Mouse (Mus musculus) gastrocnemius, postnatal 36 days (tissue): Measurements from ENCODE around the gene Gjb4. TPM values are rescaled to one million over a fixed set of nuclear protein-coding genes. Genes with fewer than 3 reads are reported as not detected.

Experiments
- DNase-seq, 2 experiments: peaks; one replicate each; pipeline ENCODE4 v3.0.0; 2022
- intact Hi-C: fragments of 180-260 bp; cut with DNase I; formaldehyde crosslinking; loops from one replicate; pipeline ENCODE4 v1.15.1; 2025
- long read RNA-seq, 2 experiments: library from polyadenylated mRNA; stranded (forward); transcript quantifications; one replicate each; pipeline ENCODE4 v2.0.0; 2021
- total RNA-seq, 2 experiments: library from RNA; stranded (reverse); gene quantifications; 2 replicates each; pipeline ENCODE4 v1.2.3; 2021

Gjb4 gene
- total RNA-seq = not detected
- long read RNA-seq, experiment 1 = 0 reads
- long read RNA-seq, experiment 2 = 0 reads

GRCm38 (mm10) chr4:127353951-127354438 is at the start of gene Gjb4:
Gjb4 (minus strand) TSS chr4:127354081.
- no peak for DNase-seq

GRCm38 (mm10) chr4:127402614-127403013 is 48.7 kb upstream of the Gjb4 start:
- DNase-seq = no peak
- intact Hi-C loops = no loop called here

More at GRCm38 (mm10) chr4:127353951-127354438, at the start of gene Gjb4:
- intact Hi-C loops = no loop called here

- intact Hi-C loops = no loop called here
- no peak for DNase-seq
Observed at GRCm38 (mm10) chr4:127402166-127402565, 48.3 kb upstream of the Gjb4 start.

- intact Hi-C loops = no loop called here
- DNase-seq = no peak
Observed at GRCm38 (mm10) chr4:127400165-127401145, 46.6 kb upstream of the Gjb4 start.

GRCm38 (mm10) chr4:127395591-127395990 is 41.7 kb upstream of the Gjb4 start:
- intact Hi-C loops = no loop called here
- no peak for DNase-seq

GRCm38 (mm10) chr4:127389645-127390044 is 35.8 kb upstream of the Gjb4 start:
- intact Hi-C loops = no loop called here
- DNase-seq = no peak

- intact Hi-C loops = no loop called here
- no peak for DNase-seq
Observed at GRCm38 (mm10) chr4:127377344-127377743, 23.5 kb upstream of the Gjb4 start.

GRCm38 (mm10) chr4:127375541-127376177 is 21.8 kb upstream of the Gjb4 start:
- intact Hi-C loops = no loop called here
- no peak for DNase-seq

GRCm38 (mm10) chr4:127374645-127375044 is 20.8 kb upstream of the Gjb4 start:
- intact Hi-C loops = no loop called here

GRCm38 (mm10) chr4:127373491-127373890 is 19.6 kb upstream of the Gjb4 start:
- DNase-seq = no peak
- intact Hi-C loops = no loop called here

More at GRCm38 (mm10) chr4:127374645-127375044, 20.8 kb upstream of the Gjb4 start:
- no peak for DNase-seq

GRCm38 (mm10) chr4:127371546-127371945 is 17.7 kb upstream of the Gjb4 start:
- intact Hi-C loops = no loop called here

GRCm38 (mm10) chr4:127370447-127370846 is 16.6 kb upstream of the Gjb4 start:
- no peak for DNase-seq
- intact Hi-C loops = no loop called here

More at GRCm38 (mm10) chr4:127371546-127371945, 17.7 kb upstream of the Gjb4 start:
- DNase-seq = no peak

- intact Hi-C loops = no loop called here
Observed at GRCm38 (mm10) chr4:127368379-127368973, 14.6 kb upstream of the Gjb4 start.

GRCm38 (mm10) chr4:127365834-127366233 is 12.0 kb upstream of the Gjb4 start:
- no peak for DNase-seq
- intact Hi-C loops = no loop called here

More at GRCm38 (mm10) chr4:127368379-127368973, 14.6 kb upstream of the Gjb4 start:
- DNase-seq = peak; percentile 34 to 35

- DNase-seq = no peak
- intact Hi-C loops = no loop called here
Observed at GRCm38 (mm10) chr4:127365433-127365832, 11.6 kb upstream of the Gjb4 start.

- no peak for DNase-seq
- intact Hi-C loops = no loop called here
Observed at GRCm38 (mm10) chr4:127364431-127364830, 10.6 kb upstream of the Gjb4 start.

GRCm38 (mm10) chr4:127363331-127363730 is 9.4 kb upstream of the Gjb4 start:
- intact Hi-C loops = no loop called here
- DNase-seq = no peak

GRCm38 (mm10) chr4:127362520-127362919 is 8.6 kb upstream of the Gjb4 start:
- no peak for DNase-seq
- intact Hi-C loops = no loop called here

- intact Hi-C loops = no loop called here
- no peak for DNase-seq
Observed at GRCm38 (mm10) chr4:127358018-127358417, 4.1 kb upstream of the Gjb4 start, which contains the start of gene Gjb5. Gjb5 (minus strand) TSS chr4:127358181.
